ENCODE assay signal across 28 mouse cellular contexts in genomic region chr5:118095433-118095832, GRCm38 (mm10).
"Had no signal": no experiment of that assay in that cellular context is flagged by ENCODE, and none has a peak within 500 bp of the region (broad histone marks: within the 10 kb centered on the region; RNA-seq: fewer than 3 reads in every experiment).

No protein-coding gene starts in this region.

- H3K27ac ChIP-seq: gastrocnemius, adult 2 months; heart, adult 2 months; heart, embryonic 13.5 days; heart, embryonic 15.5 days; hindbrain, embryonic 12.5 days; kidney, embryonic 15.5 days; left cerebral cortex, adult 2 months; limb, embryonic 10.5 days; limb, embryonic 12.5 days; liver, embryonic 13.5 days had no signal

- DNase-seq: gastrocnemius, adult 2 months; gastrocnemius, postnatal 10 days; gastrocnemius, postnatal 25 days; heart, adult 11 months; heart, adult 2 months; heart, postnatal 14 days; heart, postnatal 36 days; kidney, adult 11 months; kidney, adult 2 months; kidney, adult 9 months; kidney, postnatal 10 days; kidney, postnatal 25 days; kidney, postnatal 4 days; layer of hippocampus, adult 9-11 months; liver; liver, embryonic 13.5 days had no signal

- H3K4me2 ChIP-seq: heart, embryonic 11.5 days; heart, embryonic 13.5 days; heart, embryonic 15.5 days; hindbrain, embryonic 12.5 days; hindbrain, embryonic 15.5 days; kidney, embryonic 15.5 days; limb, embryonic 12.5 days; liver, embryonic 11.5 days; liver, embryonic 13.5 days had no signal

- H3K4me1 ChIP-seq: kidney, embryonic 15.5 days; liver, embryonic 13.5 days had no signal

- H3K9ac ChIP-seq: heart, embryonic 13.5 days; heart, embryonic 15.5 days; hindbrain, embryonic 12.5 days; hindbrain, embryonic 15.5 days; kidney, embryonic 15.5 days; limb, embryonic 12.5 days; liver, embryonic 13.5 days had no signal

- H3K27me3 ChIP-seq: heart, embryonic 13.5 days; heart, embryonic 15.5 days; hindbrain, embryonic 12.5 days; hindbrain, embryonic 15.5 days; kidney, embryonic 15.5 days; limb, embryonic 12.5 days; liver, embryonic 13.5 days had no signal

- ATAC-seq: forebrain, embryonic 16.5 days; intestine, embryonic 16.5 days had no signal

- H3K9me3 ChIP-seq: heart, embryonic 13.5 days; heart, embryonic 15.5 days; hindbrain, embryonic 12.5 days; hindbrain, embryonic 15.5 days; kidney, embryonic 15.5 days; limb, embryonic 10.5 days; limb, embryonic 12.5 days; liver, embryonic 13.5 days had no signal

- H3K4me3 ChIP-seq: gastrocnemius, adult 2 months; heart, adult 2 months; heart, embryonic 13.5 days; heart, embryonic 15.5 days; hindbrain, embryonic 12.5 days; hindbrain, embryonic 15.5 days; kidney, embryonic 15.5 days; left cerebral cortex, adult 2 months; limb, embryonic 10.5 days; limb, embryonic 12.5 days; liver, embryonic 13.5 days had no signal
